Mouse (Mus musculus) thymus, postnatal 36 days (tissue): ENCODE measurements around the gene Mcpt1.
"Not testable (repeated sequence)": the region's sequence is repeated elsewhere in the genome, so short reads cannot be mapped to it uniquely, and the experiment has no call there.

Experiments
- DNase-seq, 2 experiments: peaks; one replicate each; pipeline ENCODE4 v3.0.0; 2022; ENCODE audit warnings: mixed read lengths in 2 of 2

Mcpt1 gene

GRCm38 (mm10) chr14:56017671-56018070, at the start of gene Mcpt1:
Gene Mcpt1, plus strand, starts transcription at chr14:56017971.
- not testable (repeated sequence) for DNase-seq

GRCm38 (mm10) chr14:55987464-55987863, 30.3 kb upstream of the Mcpt1 start:
- not testable (repeated sequence) for DNase-seq

- DNase-seq: no peak
Observed at GRCm38 (mm10) chr14:56013147-56013546, 4.6 kb upstream of the Mcpt1 start.

GRCm38 (mm10) chr14:56013924-56014323, 3.8 kb upstream of the Mcpt1 start:
- DNase-seq: no peak

- DNase-seq: no peak
Observed at GRCm38 (mm10) chr14:56019446-56019845, 1.7 kb downstream of the Mcpt1 start.

GRCm38 (mm10) chr14:56021305-56021704, 3.5 kb downstream of the Mcpt1 start:
- DNase-seq: not testable (repeated sequence)

GRCm38 (mm10) chr14:56030395-56030794, 12.6 kb downstream of the Mcpt1 start, which contains the start of gene Mcpt9:
Gene Mcpt9, minus strand, starts transcription at chr14:56030495.
- not testable (repeated sequence) for DNase-seq

- no peak for DNase-seq
Observed at GRCm38 (mm10) chr14:56034433-56034832, 16.7 kb downstream of the Mcpt1 start.

- DNase-seq: not testable (repeated sequence)
Observed at GRCm38 (mm10) chr14:56041792-56042191, 24.0 kb downstream of the Mcpt1 start, which contains the start of gene Mcpt2. Gene Mcpt2, plus strand, starts transcription at chr14:56042041.

GRCm38 (mm10) chr14:56055408-56055807, 37.6 kb downstream of the Mcpt1 start:
- DNase-seq: no peak

- no peak for DNase-seq
Observed at GRCm38 (mm10) chr14:56057722-56058121, 40.0 kb downstream of the Mcpt1 start.

GRCm38 (mm10) chr14:56062213-56062612, 44.4 kb downstream of the Mcpt1 start, which contains the start of gene Mcpt4:
Gene Mcpt4, minus strand, starts transcription at chr14:56062313.
- DNase-seq: not testable (repeated sequence)
